Mouse (Mus musculus): ENCODE measurements around the gene Gimap9.

Gimap9 gene

GRCm38 (mm10) chr6:48692962-48693361 is 17.0 kb downstream of the Gimap9 start:
- H3K27me3 ChIP-seq (ENCODE audit: control insufficient read depth, insufficient read depth, low read length, poor library complexity, severe bottlenecking), result no peaks in the 10 kb centered on the region
- peaks cover 17% of the 10 kb centered on the region; the same call in 1 of the 2 replicates for H3K36me3 ChIP-seq (ENCODE audit: control insufficient read depth, insufficient read depth, low read length, poor library complexity, severe bottlenecking)
- DNase-seq (ENCODE audit: low read depth, low spot score), result peak; percentile 87

- Histone ChIP-seq H3K36me3 (ENCODE audit: control insufficient read depth, insufficient read depth, low read length, poor library complexity, severe bottlenecking) (peaks cover 9% of the 10 kb centered on the region), H3K27me3 (ENCODE audit: control insufficient read depth, insufficient read depth, low read length, poor library complexity, severe bottlenecking) (no peaks in the 10 kb centered on the region)
- peak; percentile 47 for DNase-seq (ENCODE audit: low read depth, low spot score)
Measured at GRCm38 (mm10) chr6:48696830-48697554, 21.1 kb downstream of the Gimap9 start.

DNA sequence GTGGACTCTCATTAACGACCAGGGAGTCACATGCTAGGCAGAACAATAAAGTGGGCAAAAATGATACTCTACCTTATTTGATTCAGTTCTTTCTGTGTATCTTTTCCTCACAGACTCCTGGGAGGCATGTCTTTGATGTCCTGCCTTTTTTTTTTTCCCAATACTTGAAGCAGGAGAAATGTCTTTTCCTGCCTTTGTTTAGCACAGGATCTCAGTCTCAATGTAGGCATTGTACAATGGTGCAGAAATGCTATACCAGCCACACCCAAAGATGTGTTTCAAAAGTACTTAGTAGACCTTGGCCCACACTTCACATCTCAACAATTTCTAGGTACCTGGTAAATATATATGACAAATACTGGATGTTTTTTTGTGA is 21.6 kb downstream of the Gimap9 start:
- Histone ChIP-seq H3K27me3 (ENCODE audit: control insufficient read depth, insufficient read depth, low read length, poor library complexity, severe bottlenecking) (no peaks in the 10 kb centered on the region), H3K36me3 (ENCODE audit: control insufficient read depth, insufficient read depth, low read length, poor library complexity, severe bottlenecking) (peaks cover 10% of the 10 kb centered on the region)
- DNase-seq (ENCODE audit: low read depth, low spot score), result no peak

GRCm38 (mm10) chr6:48698066-48698856 is 22.3 kb downstream of the Gimap9 start:
- no peak for DNase-seq (ENCODE audit: low read depth, low spot score)
- Histone ChIP-seq H3K27me3 (ENCODE audit: control insufficient read depth, insufficient read depth, low read length, poor library complexity, severe bottlenecking) (no peaks in the 10 kb centered on the region), H3K36me3 (ENCODE audit: control insufficient read depth, insufficient read depth, low read length, poor library complexity, severe bottlenecking) (peaks cover 11% of the 10 kb centered on the region)

GRCm38 (mm10) chr6:48698888-48699287 is 23.0 kb downstream of the Gimap9 start:
- no peaks in the 10 kb centered on the region for H3K27me3 ChIP-seq (ENCODE audit: control insufficient read depth, insufficient read depth, low read length, poor library complexity, severe bottlenecking)
- peaks cover 10% of the 10 kb centered on the region for H3K36me3 ChIP-seq (ENCODE audit: control insufficient read depth, insufficient read depth, low read length, poor library complexity, severe bottlenecking)
- DNase-seq (ENCODE audit: low read depth, low spot score), result peak; percentile 60

- DNase-seq (ENCODE audit: low read depth, low spot score), result peak; percentile 90
- H3K36me3 ChIP-seq (ENCODE audit: control insufficient read depth, insufficient read depth, low read length, poor library complexity, severe bottlenecking), result peaks cover 17% of the 10 kb centered on the region
- H3K27me3 ChIP-seq (ENCODE audit: control insufficient read depth, insufficient read depth, low read length, poor library complexity, severe bottlenecking), result no peaks in the 10 kb centered on the region
Measured at GRCm38 (mm10) chr6:48700251-48701075, 24.5 kb downstream of the Gimap9 start.

DNA sequence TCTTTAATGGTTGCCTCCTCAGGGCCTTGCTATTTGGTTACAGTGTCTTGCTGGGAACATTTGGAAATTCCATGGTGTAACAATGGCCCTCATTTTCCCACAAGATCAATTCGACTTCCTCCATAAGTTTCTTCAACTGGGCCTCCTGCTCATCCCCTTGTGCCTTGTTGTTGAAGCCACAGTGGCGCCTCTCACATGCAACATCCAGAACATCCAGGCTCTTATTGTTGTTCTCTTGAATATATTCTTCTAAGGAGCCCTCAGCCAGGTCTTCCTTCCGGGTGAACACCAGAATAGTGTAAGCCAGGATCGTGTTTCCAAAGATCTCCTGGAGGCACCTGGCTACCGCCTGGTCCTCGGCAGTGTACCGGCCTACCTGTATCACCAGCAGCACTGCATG is 26.2 kb downstream of the Gimap9 start:
- H3K27me3 ChIP-seq (ENCODE audit: control insufficient read depth, insufficient read depth, low read length, poor library complexity, severe bottlenecking), result no peaks in the 10 kb centered on the region
- no peak for DNase-seq (ENCODE audit: low read depth, low spot score)
- peaks cover 23% of the 10 kb centered on the region for H3K36me3 ChIP-seq (ENCODE audit: control insufficient read depth, insufficient read depth, low read length, poor library complexity, severe bottlenecking)

DNA sequence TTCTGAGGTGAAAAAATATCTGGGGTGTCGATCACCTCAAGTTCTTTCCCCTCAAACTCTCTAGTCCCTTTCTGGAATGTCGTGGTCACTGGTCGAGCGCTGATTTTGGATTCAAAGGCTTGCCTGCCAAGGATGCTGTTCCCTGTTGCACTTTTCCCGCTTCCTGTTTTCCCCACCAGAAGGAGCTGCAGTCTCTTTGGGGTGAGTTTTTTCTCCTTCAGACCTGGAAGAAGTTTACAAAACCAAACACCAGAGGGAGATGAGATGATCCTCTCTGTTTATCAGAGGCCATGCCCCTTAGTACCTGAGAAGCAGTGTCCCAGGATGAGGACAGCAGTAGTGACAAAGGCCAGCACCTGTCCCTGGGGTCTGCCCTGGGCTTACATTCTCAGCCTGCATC is 26.7 kb downstream of the Gimap9 start:
- peaks cover 23% of the 10 kb centered on the region for H3K36me3 ChIP-seq (ENCODE audit: control insufficient read depth, insufficient read depth, low read length, poor library complexity, severe bottlenecking)
- no peaks in the 10 kb centered on the region for H3K27me3 ChIP-seq (ENCODE audit: control insufficient read depth, insufficient read depth, low read length, poor library complexity, severe bottlenecking)
- DNase-seq (ENCODE audit: low read depth, low spot score), result no peak

GRCm38 (mm10) chr6:48704146-48704545 is 28.2 kb downstream of the Gimap9 start:
- Histone ChIP-seq H3K27me3 (ENCODE audit: control insufficient read depth, insufficient read depth, low read length, poor library complexity, severe bottlenecking) (no peaks in the 10 kb centered on the region), H3K36me3 (ENCODE audit: control insufficient read depth, insufficient read depth, low read length, poor library complexity, severe bottlenecking) (peaks cover 23% of the 10 kb centered on the region)
- DNase-seq (ENCODE audit: low read depth, low spot score), result no peak

- Histone ChIP-seq H3K36me3 (ENCODE audit: control insufficient read depth, insufficient read depth, low read length, poor library complexity, severe bottlenecking) (peaks cover 21% of the 10 kb centered on the region), H3K27me3 (ENCODE audit: control insufficient read depth, insufficient read depth, low read length, poor library complexity, severe bottlenecking) (no peaks in the 10 kb centered on the region)
- no peak for DNase-seq (ENCODE audit: low read depth, low spot score)
Measured at GRCm38 (mm10) chr6:48706130-48706529, 30.2 kb downstream of the Gimap9 start.

GRCm38 (mm10) chr6:48718455-48718854 is 42.5 kb downstream of the Gimap9 start, which contains the start of the genes Gm28053 and Gimap7:
TSS of gene Gm28053 (plus strand) at chr6:48718607.
TSS of gene Gimap7 (plus strand) at chr6:48718621.
- Histone ChIP-seq H3K36me3 (ENCODE audit: control insufficient read depth, insufficient read depth, low read length, poor library complexity, severe bottlenecking) (no peaks in the 10 kb centered on the region; the same call in 1 of the 2 replicates), H3K27me3 (ENCODE audit: control insufficient read depth, insufficient read depth, low read length, poor library complexity, severe bottlenecking) (no peaks in the 10 kb centered on the region)
- peak; percentile 77 for DNase-seq (ENCODE audit: low read depth, low spot score)

DNA sequence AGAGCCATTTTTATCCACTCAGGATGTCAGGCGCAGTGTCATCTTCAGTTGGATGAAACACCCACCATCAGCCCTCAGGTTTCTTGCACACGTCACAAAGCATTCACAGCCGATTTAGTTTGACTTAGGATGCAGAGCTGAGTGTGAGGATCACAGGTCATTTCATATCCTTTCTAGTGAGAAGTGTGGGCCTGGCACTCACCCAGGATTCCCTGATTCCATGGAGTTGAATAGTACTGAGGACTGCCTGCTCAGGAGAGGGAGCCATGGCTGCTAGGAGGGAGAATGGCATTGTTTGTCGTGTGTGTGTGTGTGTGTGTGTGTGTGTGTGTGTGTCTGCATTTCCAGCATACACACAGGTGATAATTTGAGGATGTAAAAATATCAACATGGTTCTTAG is 44.4 kb downstream of the Gimap9 start:
- DNase-seq (ENCODE audit: low read depth, low spot score), result no peak
- Histone ChIP-seq H3K36me3 (ENCODE audit: control insufficient read depth, insufficient read depth, low read length, poor library complexity, severe bottlenecking) (peaks cover 2% of the 10 kb centered on the region), H3K27me3 (ENCODE audit: control insufficient read depth, insufficient read depth, low read length, poor library complexity, severe bottlenecking) (no peaks in the 10 kb centered on the region)

DNA sequence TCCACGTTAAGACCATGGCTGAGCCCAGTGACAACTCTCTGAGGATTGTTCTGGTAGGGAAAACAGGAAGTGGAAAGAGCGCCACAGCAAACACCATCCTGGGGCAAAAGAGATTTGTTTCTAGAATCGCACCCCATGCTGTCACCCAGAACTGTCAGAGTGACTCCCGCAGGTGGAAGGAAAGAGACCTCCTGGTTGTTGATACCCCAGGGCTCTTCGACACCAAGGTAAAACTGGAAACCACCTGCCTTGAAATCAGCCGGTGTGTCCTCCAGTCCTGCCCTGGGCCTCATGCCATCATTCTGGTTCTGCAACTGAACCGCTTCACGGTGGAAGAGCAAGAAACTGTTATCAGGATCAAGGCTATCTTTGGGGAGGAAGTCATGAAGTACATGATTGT is 47.5 kb downstream of the Gimap9 start:
- H3K27me3 ChIP-seq (ENCODE audit: control insufficient read depth, insufficient read depth, low read length, poor library complexity, severe bottlenecking), result no peaks in the 10 kb centered on the region
- peaks cover 2% of the 10 kb centered on the region for H3K36me3 ChIP-seq (ENCODE audit: control insufficient read depth, insufficient read depth, low read length, poor library complexity, severe bottlenecking)
- no peak for DNase-seq (ENCODE audit: low read depth, low spot score)

GRCm38 (mm10) chr6:48725476-48725875 is 49.5 kb downstream of the Gimap9 start:
- Histone ChIP-seq H3K36me3 (ENCODE audit: control insufficient read depth, insufficient read depth, low read length, poor library complexity, severe bottlenecking) (peaks cover 2% of the 10 kb centered on the region), H3K27me3 (ENCODE audit: control insufficient read depth, insufficient read depth, low read length, poor library complexity, severe bottlenecking) (no peaks in the 10 kb centered on the region)
- DNase-seq (ENCODE audit: low read depth, low spot score), result peak; percentile 83

Data from splenic B cell, adult 2 months (primary cell).